Mouse (Mus musculus): ENCODE measurements at regions not wholly inside any gene's neighbourhood (a gene's known extent, or its start where the extent isn't known, plus 50 kb on each side); places are given as distances from the start of the nearest gene placed in this dataset.

GRCm38 (mm10) chr2:148171699-148172098, 124.9 kb upstream of the Foxa2 start:
- DNase-seq (ENCODE audit: low read depth, low spot score): no peak

GRCm38 (mm10) chr2:148175251-148175927, 128.6 kb upstream of the Foxa2 start:
- no peak for DNase-seq (ENCODE audit: low read depth, low spot score)

- DNase-seq (ENCODE audit: low read depth, low spot score): no peak
Observed at GRCm38 (mm10) chr2:148180245-148180644, 133.5 kb upstream of the Foxa2 start.

GRCm38 (mm10) chr2:148181518-148181917, 134.7 kb upstream of the Foxa2 start:
- DNase-seq (ENCODE audit: low read depth, low spot score): no peak

GRCm38 (mm10) chr2:148182492-148183052, 135.8 kb upstream of the Foxa2 start:
- no peak for DNase-seq (ENCODE audit: low read depth, low spot score)

- DNase-seq (ENCODE audit: low read depth, low spot score): no peak
Observed at GRCm38 (mm10) chr2:148184801-148185212, 138.0 kb upstream of the Foxa2 start.

- DNase-seq (ENCODE audit: low read depth, low spot score): no peak
Observed at GRCm38 (mm10) chr2:148186363-148186991, 139.7 kb upstream of the Foxa2 start.

GRCm38 (mm10) chr2:148188865-148189264, 142.1 kb upstream of the Foxa2 start:
- DNase-seq (ENCODE audit: low read depth, low spot score): no peak

- no peak for DNase-seq (ENCODE audit: low read depth, low spot score)
Observed at GRCm38 (mm10) chr2:148189287-148189686, 142.5 kb upstream of the Foxa2 start.

GRCm38 (mm10) chr2:148192946-148193345, 146.2 kb upstream of the Foxa2 start:
- peak; percentile 45 for DNase-seq (ENCODE audit: low read depth, low spot score)

GRCm38 (mm10) chr2:148197375-148198015, 150.7 kb upstream of the Foxa2 start:
- DNase-seq (ENCODE audit: low read depth, low spot score): peak; percentile 21

GRCm38 (mm10) chr2:148206633-148207032, 159.9 kb upstream of the Foxa2 start:
- peak; percentile 17 for DNase-seq (ENCODE audit: low read depth, low spot score)

- DNase-seq (ENCODE audit: low read depth, low spot score): no peak
Observed at GRCm38 (mm10) chr2:148210813-148211212, 164.0 kb upstream of the Foxa2 start.

- no peak for DNase-seq (ENCODE audit: low read depth, low spot score)
Observed at GRCm38 (mm10) chr2:148217136-148217535, 170.4 kb upstream of the Foxa2 start.

GRCm38 (mm10) chr2:148233691-148234300, 161.3 kb upstream of the Sstr4 start:
- DNase-seq (ENCODE audit: low read depth, low spot score): no peak

GRCm38 (mm10) chr2:148237121-148237520, 158.0 kb upstream of the Sstr4 start:
- no peak for DNase-seq (ENCODE audit: low read depth, low spot score)

GRCm38 (mm10) chr2:148239046-148239445, 156.1 kb upstream of the Sstr4 start:
- no peak for DNase-seq (ENCODE audit: low read depth, low spot score)

GRCm38 (mm10) chr2:148242242-148242641, 152.9 kb upstream of the Sstr4 start:
- DNase-seq (ENCODE audit: low read depth, low spot score): no peak

GRCm38 (mm10) chr2:148245575-148245974, 149.6 kb upstream of the Sstr4 start:
- DNase-seq (ENCODE audit: low read depth, low spot score): no peak

GRCm38 (mm10) chr2:148250902-148251301, 144.2 kb upstream of the Sstr4 start:
- no peak for DNase-seq (ENCODE audit: low read depth, low spot score)

- DNase-seq (ENCODE audit: low read depth, low spot score): no peak
Observed at GRCm38 (mm10) chr2:148255662-148256061, 139.5 kb upstream of the Sstr4 start.

GRCm38 (mm10) chr2:148264111-148264730, 130.9 kb upstream of the Sstr4 start:
- no peak for DNase-seq (ENCODE audit: low read depth, low spot score)
